Mouse (Mus musculus) forebrain, embryonic 16.5 days (tissue): ENCODE results near the gene Kndc1. TPM values are rescaled to one million over a fixed set of nuclear protein-coding genes. Genes with fewer than 3 reads are reported as not detected.
A peak's percentile ranks its signal among the peaks of the same experiment; 100 is the strongest.

Experiments used
- ATAC-seq: fragments of 200-750 bp; cut with Nextera tagmentation; 2 replicates; pipeline ENCODE4 v1.8.0; 2017; ENCODE audit warnings: mild to moderate bottlenecking, moderate library complexity
- H3K27ac ChIP-seq: fragments of 300-500 bp; sonication (generic); 2 replicates; pipeline ENCODE4 v1.5.1; 2014; ENCODE audit warnings: low read length, control low read depth
- H3K27me3 ChIP-seq: fragments of 300-500 bp; sonication (generic); replicated peaks from 2 replicates; pipeline ENCODE4 v1.6.1; 2014; ENCODE audit warnings: low read length; ENCODE audit not compliant: control insufficient read depth, insufficient read depth
- H3K36me3 ChIP-seq: fragments of 300-500 bp; sonication (generic); 2 replicates; pipeline ENCODE4 v1.6.1; 2014; ENCODE audit not compliant: control insufficient read depth, insufficient read depth
- H3K4me1 ChIP-seq: fragments of 300-500 bp; sonication (generic); replicated peaks from 2 replicates; pipeline ENCODE4 v1.6.1; 2014; ENCODE audit warnings: low read length; ENCODE audit not compliant: control insufficient read depth, insufficient read depth
- H3K4me2 ChIP-seq: fragments of 300-500 bp; sonication (generic); 2 replicates; pipeline ENCODE4 v1.6.1; 2014; ENCODE audit warnings: mild to moderate bottlenecking, low read length, control low read depth
- H3K4me3 ChIP-seq: fragments of 300-500 bp; sonication (generic); replicated peaks from 2 replicates; pipeline ENCODE4 v1.5.1; 2014; ENCODE audit warnings: mild to moderate bottlenecking, low read length, control low read depth
- H3K9ac ChIP-seq: fragments of 300-500 bp; sonication (generic); replicated peaks from 2 replicates; pipeline ENCODE4 v1.6.1; 2014; ENCODE audit warnings: low read depth, low read length, control low read depth
- H3K9me3 ChIP-seq: fragments of 300-500 bp; sonication (generic); 2 replicates; pipeline ENCODE4 v1.6.1; 2016; ENCODE audit warnings: low read length; ENCODE audit not compliant: control insufficient read depth
- WGBS: fragments of 180-500 bp; shearing (Covaris S2); extraction: QIAGEN DNeasy Blood & Tissue Kit; methylation state at CpG from one replicate; pipeline ENCODE4 v1.1.7; 2014; 5-methylcytosine and 5-hydroxymethylcytosine counted together
- polyA plus RNA-seq: library from polyadenylated mRNA; unstranded; fragments of >200 nt; fragmentation: Nextera tagmentation; extraction: Ambion mirVana; gene quantifications from 2 replicates; pipeline ENCODE4 v1.2.1, GENCODE M21; 2015

Gene Kndc1
- polyA plus RNA-seq, 1 experiment from 2014 or later: 7.7 TPM

DNA sequence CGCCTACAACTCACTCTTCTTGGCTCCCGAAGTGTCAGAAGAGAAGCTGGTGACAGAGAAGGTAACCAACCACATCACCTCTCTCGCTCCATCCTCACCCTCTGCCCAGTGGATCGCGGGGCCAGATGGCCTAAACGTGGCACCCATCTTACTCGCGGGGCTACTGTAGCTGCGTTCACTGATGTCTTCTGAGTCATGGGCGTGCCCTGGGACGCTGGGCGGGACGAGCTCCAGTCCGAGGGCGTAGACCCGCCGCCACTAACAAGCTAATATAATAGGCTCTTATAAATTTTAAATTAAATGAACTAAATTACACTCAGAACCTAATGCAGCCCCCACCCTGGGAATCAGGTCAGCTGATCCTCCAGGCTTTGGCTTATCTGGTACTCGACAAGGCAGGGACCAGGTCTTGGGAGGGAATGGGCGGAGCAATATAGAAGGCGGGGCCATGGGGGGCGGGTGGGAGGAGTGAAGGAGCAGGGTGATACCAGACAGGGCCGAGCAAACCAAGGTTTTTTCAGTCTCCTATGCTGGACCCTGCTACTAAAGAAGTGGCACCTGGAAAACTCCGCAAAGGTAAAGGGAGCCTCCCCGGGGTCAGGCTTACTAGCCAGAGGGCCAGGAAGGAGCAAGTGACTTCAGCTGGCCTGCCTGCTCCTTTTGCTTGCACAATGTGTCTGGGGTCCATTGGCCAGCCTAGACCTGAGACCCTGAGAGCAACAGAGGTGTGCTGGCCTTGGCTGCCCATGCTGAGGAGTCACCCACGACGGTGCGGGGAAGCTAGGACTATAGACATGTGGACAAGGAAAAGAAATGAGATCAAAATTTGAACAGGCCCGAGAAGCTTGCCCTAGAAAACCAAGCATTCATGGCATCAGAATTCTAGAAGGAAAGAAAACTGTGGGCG is 19.9 kb downstream of the Kndc1 start:
- H3K4me1 ChIP-seq: peaks cover 21% of the 10 kb centered on the region
- 0 out of 2 replicates have a peak overlapping the region, but pooled peaks have one; percentile 20 for H3K9ac ChIP-seq
- H3K4me3 ChIP-seq: peak overlapping the region; percentile 30
- ATAC-seq: 0 out of 2 replicates have a peak, but pooled peaks have one; percentile 30
- no peaks in the 10 kb centered on the region for H3K36me3 ChIP-seq
- peaks cover 23% of the 10 kb centered on the region for H3K27me3 ChIP-seq
- no peak overlapping the region for H3K27ac ChIP-seq
- H3K9me3 ChIP-seq: no peaks in the 10 kb centered on the region
- H3K4me2 ChIP-seq: peak overlapping the region; percentile 46
- WGBS: 10% methylated on average over 29 of the region's 29 CpGs

DNA sequence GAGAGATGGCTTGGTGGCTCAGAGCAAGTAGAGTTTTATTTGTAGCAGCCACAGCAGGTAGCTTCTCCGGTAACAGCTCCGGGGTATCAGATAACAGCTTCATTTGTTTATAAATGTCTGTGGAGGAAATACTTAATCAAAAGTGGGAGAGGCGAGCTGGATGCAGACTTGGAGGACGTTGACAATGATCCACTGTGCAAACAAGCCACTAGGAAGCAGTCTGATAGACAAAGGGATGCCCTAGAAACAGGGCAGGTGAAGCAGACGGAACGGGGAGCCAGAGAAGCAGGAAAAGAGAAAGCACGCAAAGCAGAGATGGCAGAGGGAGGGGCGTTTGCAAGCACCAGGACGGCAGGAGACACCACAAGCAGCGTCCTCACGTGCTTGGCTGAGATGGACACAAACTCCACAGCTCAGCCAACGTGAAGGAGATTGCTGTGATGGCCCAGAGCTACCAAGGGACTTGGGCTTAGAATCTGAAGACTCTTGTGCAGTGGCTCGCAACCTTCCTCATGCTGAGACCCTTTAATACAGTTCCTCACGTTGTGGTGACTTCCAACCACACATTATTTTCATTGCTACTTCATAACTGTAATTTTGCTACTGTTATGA is 21.3 kb downstream of the Kndc1 start:
- no peak overlapping the region for H3K4me3 ChIP-seq
- no peaks in the 10 kb centered on the region for H3K9me3 ChIP-seq
- H3K4me1 ChIP-seq: peaks cover 11% of the 10 kb centered on the region
- WGBS: 7% methylated on average over 14 of the region's 14 CpGs
- H3K27ac ChIP-seq: no peak overlapping the region
- peaks cover 23% of the 10 kb centered on the region for H3K27me3 ChIP-seq
- no peak for ATAC-seq
- no peak overlapping the region for H3K4me2 ChIP-seq
- H3K9ac ChIP-seq: no peak overlapping the region
- no peaks in the 10 kb centered on the region for H3K36me3 ChIP-seq

GRCm38 (mm10) chr7:139916345-139916744 is 21.8 kb downstream of the Kndc1 start:
- H3K9ac ChIP-seq: no peak overlapping the region
- peaks cover 23% of the 10 kb centered on the region for H3K27me3 ChIP-seq
- 0% methylated on average over 1 of the region's 1 CpGs for WGBS

DNA sequence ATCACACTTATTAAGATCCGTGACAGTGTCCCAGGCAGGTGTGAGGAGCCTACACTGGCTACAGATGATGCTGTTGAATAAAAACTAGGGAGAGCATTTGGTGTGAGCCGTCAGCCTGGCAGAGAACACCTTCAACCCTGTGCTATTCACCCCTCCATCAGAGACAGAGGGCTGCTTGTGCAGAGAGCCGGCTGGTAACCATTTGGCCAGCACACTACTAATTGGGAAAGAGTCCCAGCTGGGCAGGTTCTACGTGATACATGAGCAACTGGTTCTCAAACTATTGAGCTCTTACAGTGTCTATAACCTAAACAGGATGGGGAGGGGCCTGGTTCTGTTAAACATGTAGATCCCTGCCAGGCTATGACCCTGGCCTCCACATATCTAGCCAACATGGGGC is 23.8 kb downstream of the Kndc1 start:
- peaks cover 23% of the 10 kb centered on the region for H3K27me3 ChIP-seq
- no peaks in the 10 kb centered on the region for H3K9me3 ChIP-seq
- 67% methylated on average over 4 of the region's 4 CpGs for WGBS
- no peak for ATAC-seq
- H3K4me2 ChIP-seq: no peak overlapping the region
- peaks cover 11% of the 10 kb centered on the region for H3K4me1 ChIP-seq
- H3K9ac ChIP-seq: no peak overlapping the region
- no peak overlapping the region for H3K4me3 ChIP-seq
- H3K36me3 ChIP-seq: no peaks in the 10 kb centered on the region
- H3K27ac ChIP-seq: no peak overlapping the region

More at GRCm38 (mm10) chr7:139916345-139916744, 21.8 kb downstream of the Kndc1 start:
- H3K4me3 ChIP-seq: no peak overlapping the region
- H3K4me1 ChIP-seq: peaks cover 11% of the 10 kb centered on the region
- H3K36me3 ChIP-seq: no peaks in the 10 kb centered on the region
- H3K27ac ChIP-seq: no peak overlapping the region
- no peaks in the 10 kb centered on the region for H3K9me3 ChIP-seq
- no peak overlapping the region for H3K4me2 ChIP-seq
- no peak for ATAC-seq

DNA sequence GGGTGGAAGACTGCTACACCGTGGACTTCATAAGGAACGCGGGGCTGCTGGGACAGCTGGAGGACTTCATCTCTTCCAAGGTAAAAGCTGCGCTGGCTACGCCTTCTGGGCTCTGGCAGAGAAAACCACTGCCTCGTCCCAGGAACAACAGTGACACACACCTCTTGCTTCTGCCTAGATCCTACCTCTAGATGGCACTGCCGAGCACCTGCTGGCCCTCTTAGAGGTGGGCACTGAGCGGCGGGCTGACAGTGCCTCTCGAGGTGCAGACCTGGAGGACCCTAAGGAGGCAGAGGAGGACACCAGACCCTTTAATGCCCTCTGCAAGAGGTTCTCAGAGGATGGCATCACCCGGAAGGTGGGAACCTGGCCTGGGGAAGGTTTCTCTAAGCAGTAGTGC is 36.2 kb downstream of the Kndc1 start:
- Histone ChIP-seq H3K9ac (no peak overlapping the region), H3K4me2 (no peak overlapping the region), H3K27ac (no peak overlapping the region), H3K4me1 (no peaks in the 10 kb centered on the region), H3K36me3 (no peaks in the 10 kb centered on the region), H3K9me3 (no peaks in the 10 kb centered on the region), H3K4me3 (no peak overlapping the region), H3K27me3 (no peaks in the 10 kb centered on the region)
- ATAC-seq: no peak; the same call in 1 of the 2 replicates
- WGBS: 12% methylated on average over 11 of the region's 11 CpGs

GRCm38 (mm10) chr7:139936705-139937104 is 42.2 kb downstream of the Kndc1 start:
- no peak overlapping the region for H3K4me3 ChIP-seq
- 84% methylated on average over 10 of the region's 10 CpGs for WGBS

DNA sequence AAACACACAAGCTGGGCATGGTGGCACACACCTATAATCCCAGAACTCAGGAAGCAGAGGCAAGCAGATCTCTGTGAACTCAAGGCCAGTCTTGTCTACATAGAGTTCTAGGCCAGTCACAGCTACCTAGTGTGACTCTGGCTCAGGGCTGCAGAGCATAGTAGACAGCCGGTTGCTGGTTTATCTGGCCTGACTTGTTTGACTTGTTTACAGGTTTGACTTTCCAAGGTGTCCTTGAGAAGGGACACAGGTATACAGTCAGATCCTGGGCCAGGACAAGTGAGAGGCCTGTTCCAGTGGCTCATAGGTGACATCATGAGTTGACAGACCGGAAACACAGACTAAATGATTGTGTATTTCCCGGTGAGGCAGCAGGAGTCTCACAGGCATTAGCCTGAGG is 42.6 kb downstream of the Kndc1 start:
- Histone ChIP-seq H3K27ac (no peak overlapping the region), H3K9me3 (no peaks in the 10 kb centered on the region), H3K9ac (no peak overlapping the region), H3K27me3 (peaks cover 14% of the 10 kb centered on the region), H3K36me3 (no peaks in the 10 kb centered on the region), H3K4me1 (no peaks in the 10 kb centered on the region), H3K4me2 (no peak overlapping the region), H3K4me3 (no peak overlapping the region)
- ATAC-seq: no peak
- WGBS: 87% methylated on average over 3 of the region's 3 CpGs

More at GRCm38 (mm10) chr7:139936705-139937104, 42.2 kb downstream of the Kndc1 start:
- ATAC-seq: no peak
- no peak overlapping the region for H3K9ac ChIP-seq
- no peak overlapping the region for H3K27ac ChIP-seq
- H3K9me3 ChIP-seq: no peaks in the 10 kb centered on the region
- no peak overlapping the region for H3K4me2 ChIP-seq
- H3K36me3 ChIP-seq: no peaks in the 10 kb centered on the region
- H3K27me3 ChIP-seq: peaks cover 11% of the 10 kb centered on the region; the same call in 1 of the 2 replicates
- H3K4me1 ChIP-seq: no peaks in the 10 kb centered on the region

GRCm38 (mm10) chr7:139937810-139938209 is 43.3 kb downstream of the Kndc1 start:
- ATAC-seq: no peak
- no peaks in the 10 kb centered on the region for H3K9me3 ChIP-seq
- H3K36me3 ChIP-seq: no peaks in the 10 kb centered on the region
- H3K27ac ChIP-seq: no peak overlapping the region
- H3K27me3 ChIP-seq: peaks cover 21% of the 10 kb centered on the region
- 74% methylated on average over 4 of the region's 5 CpGs for WGBS
- no peak overlapping the region for H3K4me2 ChIP-seq
- no peak overlapping the region for H3K9ac ChIP-seq
- H3K4me1 ChIP-seq: no peaks in the 10 kb centered on the region
- no peak overlapping the region for H3K4me3 ChIP-seq

- H3K9me3 ChIP-seq: no peaks in the 10 kb centered on the region
- no peak overlapping the region for H3K9ac ChIP-seq
- peaks cover 9% of the 10 kb centered on the region for H3K4me1 ChIP-seq
- no peak for ATAC-seq
- no peak overlapping the region for H3K4me2 ChIP-seq
- no peak overlapping the region for H3K27ac ChIP-seq
- WGBS: 60% methylated on average over 16 of the region's 16 CpGs
- H3K4me3 ChIP-seq: no peak overlapping the region
- H3K27me3 ChIP-seq: peaks cover 42% of the 10 kb centered on the region
- H3K36me3 ChIP-seq: no peaks in the 10 kb centered on the region
Measured at GRCm38 (mm10) chr7:139940476-139941209, 46.1 kb downstream of the Kndc1 start.
